Mouse (Mus musculus): ENCODE data around the gene Greb1. TPM values are rescaled to one million over a fixed set of nuclear protein-coding genes. Genes with fewer than 3 reads are reported as not detected.

Greb1 gene
- total and polyA plus RNA-seq, 3 experiments: not detected

GRCm38 (mm10) chr12:16799928-16800258, 793 bp downstream of the Greb1 start:
- H3K36me3 ChIP-seq (ENCODE audit: control insufficient read depth in 1 of 2, insufficient read depth in 2 of 2, low read length in 2 of 2): no peaks in the 10 kb centered on the region
- DNase-seq (ENCODE audit: low read depth, low spot score): no peak
- no peak overlapping the region for H3K4me3 ChIP-seq (ENCODE audit: control insufficient read depth in 1 of 2, insufficient read depth in 1 of 2, low read depth in 2 of 2, low read length in 2 of 2)
- H3K9ac ChIP-seq (ENCODE audit: control insufficient read depth, low read depth, low read length, poor library complexity, severe bottlenecking): no peak overlapping the region
- no peaks in the 10 kb centered on the region for H3K4me1 ChIP-seq (ENCODE audit: control insufficient read depth in 1 of 2, insufficient read depth in 2 of 2, low read length in 2 of 2)
- no peaks in the 10 kb centered on the region for H3K79me2 ChIP-seq (ENCODE audit: control insufficient read depth, insufficient read depth, low read length, poor library complexity)
- no peaks in the 10 kb centered on the region for H3K9me3 ChIP-seq (replicated peaks; ENCODE audit: insufficient read depth, low read length)
- H3K27ac ChIP-seq (ENCODE audit: control insufficient read depth, low read depth, low read length): no peak overlapping the region
- no peak for TF ChIP-seq MAX (IDR thresholded peaks at IDR 0.05; ENCODE audit: low read length)
- no peak for TF ChIP-seq NELFE (IDR thresholded peaks at IDR 0.05; ENCODE audit: low read depth, low read length)
- TF ChIP-seq ZC3H11A (IDR thresholded peaks at IDR 0.05; ENCODE audit: low read depth, low read length): no peak
- TF ChIP-seq NRF1 (IDR thresholded peaks at IDR 0.05; ENCODE audit: insufficient read depth, low read depth, low read length, poor library complexity, severe bottlenecking): no peak
- no peak for TF ChIP-seq USF1 (IDR thresholded peaks at IDR 0.05; ENCODE audit: low read depth, low read length)
- no peak for TF ChIP-seq POLR2A (IDR thresholded peaks at IDR 0.05; ENCODE audit: control insufficient read depth in 1 of 2, insufficient read depth in 1 of 2, low read depth in 1 of 2, low read length in 2 of 2, poor library complexity in 1 of 2)
- TF ChIP-seq POLR2AphosphoS5 (IDR thresholded peaks at IDR 0.05; ENCODE audit: borderline replicate concordance, low read depth, low read length): no peak
- no peak for TF ChIP-seq CHD1 (IDR thresholded peaks at IDR 0.05; ENCODE audit: low read depth, low read length)
- TF ChIP-seq ZKSCAN1 (IDR thresholded peaks at IDR 0.05; ENCODE audit: low read depth, low read length): no peak
- TF ChIP-seq MYC (IDR thresholded peaks at IDR 0.05; ENCODE audit: low read depth, low read length): no peak
- no peak for TF ChIP-seq RAD21 (IDR thresholded peaks at IDR 0.05; ENCODE audit: low read depth, low read length)
- TF ChIP-seq ELF1 (IDR thresholded peaks at IDR 0.05; ENCODE audit: low read depth, low read length): no peak
- no peak for TF ChIP-seq ZMIZ1 (IDR thresholded peaks at IDR 0.05; ENCODE audit: low read depth, low read length)
- TF ChIP-seq SIN3A (IDR thresholded peaks at IDR 0.05; ENCODE audit: low read length): no peak
- TF ChIP-seq JUND (IDR thresholded peaks at IDR 0.05; ENCODE audit: low read depth, low read length): no peak
- no peak for TF ChIP-seq GABPA (IDR thresholded peaks at IDR 0.05; ENCODE audit: low read depth, low read length)
- no peak for TF ChIP-seq TAL1 (IDR thresholded peaks at IDR 0.05; ENCODE audit: low read length)
- TF ChIP-seq UBTF (IDR thresholded peaks at IDR 0.05; ENCODE audit: borderline replicate concordance, insufficient read depth, low read depth, low read length): no peak
- no peak for TF ChIP-seq MYB (IDR thresholded peaks at IDR 0.05; ENCODE audit: low read depth, low read length)
- no peak for TF ChIP-seq BHLHE40 (IDR thresholded peaks at IDR 0.05; ENCODE audit: borderline replicate concordance, low read depth, low read length)
- peaks cover 1 to 4% of the 10 kb centered on the region in 2 experiments; a peak in 3 of 4 replicates for H3K27me3 ChIP-seq (ENCODE audit: control insufficient read depth in 1 of 2, insufficient read depth in 2 of 2, low read length in 2 of 2)

GRCm38 (mm10) chr12:16798894-16799293, 1.8 kb downstream of the Greb1 start:
- Histone ChIP-seq H3K36me3 (ENCODE audit: control insufficient read depth in 1 of 2, insufficient read depth in 2 of 2, low read length in 2 of 2) (no peaks in the 10 kb centered on the region), H3K79me2 (ENCODE audit: control insufficient read depth, insufficient read depth, low read length, poor library complexity) (no peaks in the 10 kb centered on the region), H3K9ac (ENCODE audit: control insufficient read depth, low read depth, low read length, poor library complexity, severe bottlenecking) (no peak overlapping the region), H3K4me3 (ENCODE audit: control insufficient read depth in 1 of 2, insufficient read depth in 1 of 2, low read depth in 2 of 2, low read length in 2 of 2) (no peak overlapping the region), H3K4me1 (ENCODE audit: control insufficient read depth in 1 of 2, insufficient read depth in 2 of 2, low read length in 2 of 2) (no peaks in the 10 kb centered on the region), H3K9me3 (replicated peaks; ENCODE audit: insufficient read depth, low read length) (no peaks in the 10 kb centered on the region), H3K27me3 (ENCODE audit: control insufficient read depth in 1 of 2, insufficient read depth in 2 of 2, low read length in 2 of 2) (peaks cover 1 to 2% of the 10 kb centered on the region in 2 experiments; a peak in 2 of 4 replicates), H3K27ac (ENCODE audit: control insufficient read depth, low read depth, low read length) (no peak overlapping the region)
- DNase-seq (ENCODE audit: low read depth, low spot score): no peak
- TF ChIP-seq TCF12 (IDR thresholded peaks at IDR 0.05; ENCODE audit: low read depth, low read length) (no peak), EP300 (IDR thresholded peaks at IDR 0.05; ENCODE audit: low read depth in 1 of 2, low read length in 2 of 2) (no peak), MXI1 (IDR thresholded peaks at IDR 0.05; ENCODE audit: low read depth, low read length) (no peak), USF1 (IDR thresholded peaks at IDR 0.05; ENCODE audit: low read depth, low read length) (no peak), SMC3 (IDR thresholded peaks at IDR 0.05; ENCODE audit: low read depth, low read length) (no peak), KAT2A (conservative IDR thresholded peaks at IDR 0.05; ENCODE audit: low read depth, low read length) (no peak), CHD2 (IDR thresholded peaks at IDR 0.05; ENCODE audit: low read length) (no peak), POLR2A (IDR thresholded peaks at IDR 0.05; ENCODE audit: control insufficient read depth in 1 of 2, insufficient read depth in 1 of 2, low read depth in 1 of 2, low read length in 2 of 2, poor library complexity in 1 of 2) (no peak), ZNF384 (IDR thresholded peaks at IDR 0.05; ENCODE audit: low read depth, low read length) (no peak), ETS1 (IDR thresholded peaks at IDR 0.05; ENCODE audit: low read depth, low read length) (no peak), TBP (IDR thresholded peaks at IDR 0.05; ENCODE audit: low read depth, low read length) (no peak), NRF1 (IDR thresholded peaks at IDR 0.05; ENCODE audit: insufficient read depth, low read depth, low read length, poor library complexity, severe bottlenecking) (no peak), ZC3H11A (IDR thresholded peaks at IDR 0.05; ENCODE audit: low read depth, low read length) (no peak), RCOR1 (IDR thresholded peaks at IDR 0.05; ENCODE audit: low read depth, low read length) (no peak), MAFK (IDR thresholded peaks at IDR 0.05; ENCODE audit: borderline replicate concordance, low read depth, low read length) (no peak), ZKSCAN1 (IDR thresholded peaks at IDR 0.05; ENCODE audit: low read depth, low read length) (no peak)
